Mouse (Mus musculus) CD4-positive, CD25-positive, alpha-beta regulatory T cell, adult 2 months (primary cell): Measurements from ENCODE around the gene Ip6k3.
A peak's percentile ranks its signal among the peaks of the same experiment; 100 is the strongest.

Experiments
- DNase-seq: peaks from one replicate; pipeline ENCODE4 v3.0.0-alpha.2; 2012; ENCODE audit warnings: low read depth, low spot score

The Ip6k3 gene

GRCm38 (mm10) chr17:27123103-27123502, 44.5 kb downstream of the Ip6k3 start:
- no peak for DNase-seq

- DNase-seq: no peak
These were observed 44.9 kb downstream of the Ip6k3 start for GRCm38 (mm10) chr17:27122701-27123100.

- no peak for DNase-seq
These were observed 45.8 kb downstream of the Ip6k3 start for GRCm38 (mm10) chr17:27121781-27122180.

GRCm38 (mm10) chr17:27121266-27121665, 46.3 kb downstream of the Ip6k3 start:
- no peak for DNase-seq

GRCm38 (mm10) chr17:27120561-27121024, 47.0 kb downstream of the Ip6k3 start:
- peak; percentile 54 for DNase-seq

GRCm38 (mm10) chr17:27119954-27120353, 47.6 kb downstream of the Ip6k3 start:
- no peak for DNase-seq

GRCm38 (mm10) chr17:27119540-27119895, 48.1 kb downstream of the Ip6k3 start:
- no peak for DNase-seq

GRCm38 (mm10) chr17:27118676-27119539, 48.7 kb downstream of the Ip6k3 start:
- peak; percentile 31 for DNase-seq

- no peak for DNase-seq
These were observed 57.5 kb downstream of the Ip6k3 start for GRCm38 (mm10) chr17:27110072-27110471.

- no peak for DNase-seq
These were observed 59.7 kb downstream of the Ip6k3 start for GRCm38 (mm10) chr17:27107936-27108335.

GRCm38 (mm10) chr17:27106745-27107144, 60.9 kb downstream of the Ip6k3 start:
- DNase-seq: peak; percentile 71

- DNase-seq: peak; percentile 37
These were observed 61.7 kb downstream of the Ip6k3 start for GRCm38 (mm10) chr17:27105698-27106470.

- DNase-seq: no peak
These were observed 65.9 kb downstream of the Ip6k3 start for GRCm38 (mm10) chr17:27101675-27102074.

- no peak for DNase-seq
These were observed 71.9 kb downstream of the Ip6k3 start for GRCm38 (mm10) chr17:27095690-27096089.
